Mouse (Mus musculus) stomach, adult 2 months (tissue): Measurements from ENCODE around the gene Epb41l3. TPM values are rescaled to one million over a fixed set of nuclear protein-coding genes. Genes with fewer than 3 reads are reported as not detected.

Experiments used
- polyA plus RNA-seq: library from polyadenylated mRNA; depleted of rRNA; stranded (reverse); fragments of >200 nt; gene quantifications from 2 replicates; pipeline ENCODE4 v1.2.3, GENCODE M21; 2012; rRNA removed

Gene Epb41l3
- 0.16 and 0.63 TPM in 2 replicates for polyA plus RNA-seq

GRCm38 (mm10) chr17:69075501-69076237 is at the start of gene Epb41l3:
Gene Epb41l3 (plus strand): TSS chr17:69075683.

Other genes with a start within 250 kb of the Epb41l3 start
- 0.06 and 0.13 TPM in 2 replicates for gene Tmem200c, start 249.1 kb upstream of the Epb41l3 start, polyA plus RNA-seq